Mouse (Mus musculus) heart, embryonic 10.5 days (tissue): ENCODE results near the gene Scn1b. TPM values are rescaled to one million over a fixed set of nuclear protein-coding genes. Genes with fewer than 3 reads are reported as not detected.

Experiments
- DNase-seq: peaks from one replicate; pipeline ENCODE4 v3.0.0-alpha.2; 2017; ENCODE audit warnings: low spot score
- H3K27ac ChIP-seq: fragments of 300-500 bp; sonication (generic); 2 replicates; pipeline ENCODE4 v1.5.1; 2016; ENCODE audit warnings: mild to moderate bottlenecking
- H3K27me3 ChIP-seq: fragments of 300-500 bp; sonication (generic); 2 replicates; pipeline ENCODE4 v1.6.1; 2016; ENCODE audit warnings: mild to moderate bottlenecking; ENCODE audit not compliant: poor library complexity, insufficient read depth, severe bottlenecking
- H3K36me3 ChIP-seq: fragments of 300-500 bp; sonication (generic); 2 replicates; pipeline ENCODE4 v1.6.1; 2016; ENCODE audit warnings: mild to moderate bottlenecking, moderate library complexity
- H3K4me1 ChIP-seq: fragments of 300-500 bp; sonication (generic); 2 replicates; pipeline ENCODE4 v1.6.1; 2016; ENCODE audit warnings: mild to moderate bottlenecking
- H3K4me3 ChIP-seq: fragments of 300-500 bp; sonication (generic); 2 replicates; pipeline ENCODE4 v1.5.1; 2016; ENCODE audit warnings: mild to moderate bottlenecking, moderate library complexity
- H3K9me3 ChIP-seq: fragments of 300-500 bp; sonication (generic); 2 replicates; pipeline ENCODE4 v1.6.1; 2016; ENCODE audit warnings: mild to moderate bottlenecking, moderate library complexity
- WGBS: fragments of 180-500 bp; shearing (Covaris S2); methylation state at CpG from one replicate; pipeline ENCODE4 v1.1.7; 2016; 5-methylcytosine and 5-hydroxymethylcytosine counted together
- polyA plus RNA-seq: library from polyadenylated mRNA; unstranded; fragments of >200 nt; fragmentation: Nextera tagmentation; extraction: Ambion mirVana; gene quantifications from 2 replicates; pipeline ENCODE4 v1.2.1, GENCODE M21; 2016

Gene Scn1b
- polyA plus RNA-seq, 1 experiment from 2014 or later = 4.3 TPM

- Histone ChIP-seq H3K4me1 (peaks cover 61% of the 10 kb centered on the region), H3K36me3 (peaks cover 55% of the 10 kb centered on the region), H3K27me3 (no peaks in the 10 kb centered on the region), H3K9me3 (no peaks in the 10 kb centered on the region), H3K27ac (no peak overlapping the region), H3K4me3 (no peak overlapping the region)
- no peak for DNase-seq
- 95% methylated on average over 16 of the region's 16 CpGs for WGBS
Measured at GRCm38 (mm10) chr7:31144886-31145285, 18.1 kb upstream of the Scn1b start.

- DNase-seq = no peak
- Histone ChIP-seq H3K27me3 (no peaks in the 10 kb centered on the region), H3K9me3 (no peaks in the 10 kb centered on the region), H3K36me3 (peaks cover 87% of the 10 kb centered on the region), H3K4me1 (peaks cover 26% of the 10 kb centered on the region), H3K27ac (no peak overlapping the region), H3K4me3 (no peak overlapping the region)
- WGBS = 91% methylated on average over 10 of the region's 10 CpGs
Measured at GRCm38 (mm10) chr7:31140941-31141340, 14.1 kb upstream of the Scn1b start.

- WGBS = 26% methylated on average over 4 of the region's 4 CpGs
- no peak overlapping the region for H3K4me3 ChIP-seq
- H3K27me3 ChIP-seq = no peaks in the 10 kb centered on the region
- H3K9me3 ChIP-seq = no peaks in the 10 kb centered on the region
- peaks cover 19% of the 10 kb centered on the region for H3K4me1 ChIP-seq
- peaks cover 93% of the 10 kb centered on the region for H3K36me3 ChIP-seq
- DNase-seq = no peak
- 0 out of 2 replicates have a peak overlapping the region, but pooled peaks have one; percentile 7 for H3K27ac ChIP-seq
Measured at GRCm38 (mm10) chr7:31140302-31140701, 13.5 kb upstream of the Scn1b start.

- Histone ChIP-seq H3K4me3 (no peak overlapping the region), H3K27me3 (no peaks in the 10 kb centered on the region), H3K36me3 (peaks cover 93% of the 10 kb centered on the region), H3K4me1 (peaks cover 19% of the 10 kb centered on the region), H3K27ac (no peak overlapping the region), H3K9me3 (no peaks in the 10 kb centered on the region)
- 69% methylated on average over 5 of the region's 5 CpGs for WGBS
- DNase-seq = no peak
Measured at GRCm38 (mm10) chr7:31139765-31140164, 13.0 kb upstream of the Scn1b start.

GRCm38 (mm10) chr7:31135717-31136116, 8.9 kb upstream of the Scn1b start:
- H3K9me3 ChIP-seq = no peaks in the 10 kb centered on the region
- H3K27me3 ChIP-seq = no peaks in the 10 kb centered on the region
- no peak overlapping the region for H3K27ac ChIP-seq
- peaks cover 12% of the 10 kb centered on the region for H3K4me1 ChIP-seq
- WGBS = 96% methylated on average over 10 of the region's 10 CpGs
- H3K4me3 ChIP-seq = no peak overlapping the region
- no peak for DNase-seq
- peaks cover 97% of the 10 kb centered on the region for H3K36me3 ChIP-seq

GRCm38 (mm10) chr7:31131866-31132265, 5.1 kb upstream of the Scn1b start:
- H3K4me1 ChIP-seq = peaks cover 16% of the 10 kb centered on the region
- no peaks in the 10 kb centered on the region for H3K9me3 ChIP-seq
- H3K27ac ChIP-seq = no peak overlapping the region
- no peak for DNase-seq
- peaks cover 85% of the 10 kb centered on the region for H3K36me3 ChIP-seq
- 91% methylated on average over 4 of the region's 4 CpGs for WGBS
- peaks cover 12% of the 10 kb centered on the region for H3K27me3 ChIP-seq
- no peak overlapping the region for H3K4me3 ChIP-seq

- Histone ChIP-seq H3K9me3 (no peaks in the 10 kb centered on the region), H3K4me3 (no peak overlapping the region), H3K36me3 (peaks cover 75% of the 10 kb centered on the region), H3K4me1 (peaks cover 25% of the 10 kb centered on the region), H3K27ac (no peak overlapping the region), H3K27me3 (peaks cover 22% of the 10 kb centered on the region)
- WGBS = 38% methylated on average over 4 of the region's 4 CpGs
- DNase-seq = no peak
Measured at GRCm38 (mm10) chr7:31130841-31131240, 4.0 kb upstream of the Scn1b start.

GRCm38 (mm10) chr7:31130197-31130596, 3.4 kb upstream of the Scn1b start:
- H3K27me3 ChIP-seq = peaks cover 29% of the 10 kb centered on the region
- 92% methylated on average over 7 of the region's 7 CpGs for WGBS
- no peak overlapping the region for H3K4me3 ChIP-seq
- no peaks in the 10 kb centered on the region for H3K9me3 ChIP-seq
- peaks cover 68% of the 10 kb centered on the region for H3K36me3 ChIP-seq
- peaks cover 25% of the 10 kb centered on the region for H3K4me1 ChIP-seq
- H3K27ac ChIP-seq = no peak overlapping the region
- DNase-seq = no peak

GRCm38 (mm10) chr7:31128157-31128705, 1.4 kb upstream of the Scn1b start:
- Histone ChIP-seq H3K4me1 (peaks cover 25% of the 10 kb centered on the region), H3K27me3 (peaks cover 37% of the 10 kb centered on the region), H3K4me3 (no peak overlapping the region), H3K27ac (no peak overlapping the region), H3K36me3 (peaks cover 49% of the 10 kb centered on the region), H3K9me3 (no peaks in the 10 kb centered on the region)
- DNase-seq = no peak
- 53% methylated on average over 9 of the region's 9 CpGs for WGBS

GRCm38 (mm10) chr7:31126211-31126751, 522 bp downstream of the Scn1b start:
- no peak for DNase-seq
- Histone ChIP-seq H3K9me3 (no peaks in the 10 kb centered on the region), H3K27me3 (peaks cover 37% of the 10 kb centered on the region), H3K4me3 (peak overlapping the region; percentile 64), H3K36me3 (peaks cover 29% of the 10 kb centered on the region), H3K4me1 (peaks cover 25% of the 10 kb centered on the region), H3K27ac (peak overlapping the region; percentile 83)
- under 1% methylated on average over 53 of the region's 53 CpGs for WGBS

- peaks cover 37% of the 10 kb centered on the region for H3K27me3 ChIP-seq
- peaks cover 25% of the 10 kb centered on the region for H3K4me1 ChIP-seq
- H3K4me3 ChIP-seq = no peak overlapping the region
- no peak for DNase-seq
- no peaks in the 10 kb centered on the region for H3K9me3 ChIP-seq
- WGBS = 76% methylated on average over 13 of the region's 13 CpGs
- no peak overlapping the region for H3K27ac ChIP-seq
- peaks cover 18% of the 10 kb centered on the region for H3K36me3 ChIP-seq
Measured at GRCm38 (mm10) chr7:31125116-31125515, 1.7 kb downstream of the Scn1b start.

- H3K4me3 ChIP-seq = no peak overlapping the region
- DNase-seq = no peak
- H3K36me3 ChIP-seq = peaks cover 10% of the 10 kb centered on the region
- peaks cover 25% of the 10 kb centered on the region for H3K4me1 ChIP-seq
- WGBS = 75% methylated on average over 5 of the region's 5 CpGs
- peaks cover 37% of the 10 kb centered on the region for H3K27me3 ChIP-seq
- no peak overlapping the region for H3K27ac ChIP-seq
- H3K9me3 ChIP-seq = no peaks in the 10 kb centered on the region
Measured at GRCm38 (mm10) chr7:31124381-31124780, 2.4 kb downstream of the Scn1b start.

- WGBS = 71% methylated on average over 3 of the region's 3 CpGs
- DNase-seq = no peak
- Histone ChIP-seq H3K27ac (no peak overlapping the region), H3K27me3 (peaks cover 37% of the 10 kb centered on the region), H3K4me1 (peaks cover 25% of the 10 kb centered on the region), H3K9me3 (no peaks in the 10 kb centered on the region), H3K36me3 (peaks cover 3% of the 10 kb centered on the region), H3K4me3 (no peak overlapping the region)
Measured at GRCm38 (mm10) chr7:31123697-31124096, 3.1 kb downstream of the Scn1b start.
